Mouse (Mus musculus): ENCODE data around the gene Barx2. TPM values are rescaled to one million over a fixed set of nuclear protein-coding genes. Genes with fewer than 3 reads are reported as not detected.

Barx2 gene
- not detected for polyA plus RNA-seq (2014; fragmentation: Illumina TruSeq; extraction: RNeasy Lipid Tissue Mini Kit (QIAGEN cat#74804); ENCODE audit: low read depth, low replicate concordance)

DNA sequence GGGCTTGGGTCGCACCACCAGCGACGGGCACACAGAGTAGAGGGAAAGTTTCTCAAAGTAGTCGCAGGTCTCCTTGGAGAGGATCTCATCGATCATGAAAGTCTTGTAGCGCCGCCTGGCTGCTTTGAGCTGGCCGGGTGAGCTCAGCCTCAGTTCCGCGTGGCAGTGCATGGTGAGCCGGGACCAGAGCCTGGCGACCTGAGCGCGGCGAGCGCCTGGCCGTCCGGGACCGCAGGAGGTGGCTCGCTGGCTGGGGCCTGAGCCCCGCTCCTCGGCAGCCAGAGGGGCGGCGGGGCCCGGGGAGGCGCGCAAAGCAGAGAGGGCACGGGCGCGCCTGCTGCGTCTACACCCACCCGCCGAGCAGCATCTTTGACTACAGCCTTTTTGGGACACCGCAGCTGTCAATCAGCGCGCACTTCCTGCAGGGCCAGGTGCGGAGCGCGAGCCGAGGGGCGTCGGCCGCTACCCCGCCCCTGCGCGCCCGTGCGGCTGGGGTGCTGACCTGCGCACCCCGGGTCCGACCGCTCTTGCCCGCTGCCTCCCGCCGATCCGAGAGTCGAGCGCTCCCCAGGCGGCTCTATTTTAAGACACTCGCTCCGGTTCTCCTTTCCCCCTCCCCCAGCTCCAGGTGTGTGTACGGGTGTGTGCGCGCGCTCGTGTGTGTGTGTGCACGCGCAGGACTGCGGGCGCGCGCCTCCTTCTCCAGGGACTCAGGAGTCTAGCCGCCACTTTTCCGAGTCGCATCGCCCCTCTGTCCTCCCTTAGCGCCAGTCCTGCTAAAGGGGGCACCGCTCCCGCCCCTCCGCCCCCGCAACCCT is at the start of gene Barx2:
Barx2 (minus strand) TSS at position 542 of the 818 bp plus-strand sequence.

Other genes with a start within 250 kb of the Barx2 start
- gene Arhgap32, start 202.7 kb upstream of the Barx2 start, polyA plus RNA-seq (2014; fragmentation: Illumina TruSeq; extraction: RNeasy Lipid Tissue Mini Kit (QIAGEN cat#74804); ENCODE audit: low read depth, low replicate concordance), result 6.6 TPM